Mouse (Mus musculus) CH12.LX (cell line): Measurements from ENCODE around the gene Hnrnpa3.

ENCODE experiments used
- CTCF ChIP-seq, 2 experiments: IDR thresholded peaks in 1 of 2; conservative IDR thresholded peaks in 1 of 2; 2 replicates each; pipeline ENCODE4 v1.5.1; 2011 to 2012; ENCODE audit warnings: low read depth in 2 of 2, low read length in 2 of 2, improper control_type of control experiment in 1 of 2, inconsistent platforms in 1 of 2, mild to moderate bottlenecking in 1 of 2, moderate library complexity in 1 of 2
- E2F4 ChIP-seq: IDR thresholded peaks from 2 replicates; pipeline ENCODE4 v1.6.1; 2011; ENCODE audit warnings: low read depth, low read length, improper control_type of control experiment; ENCODE audit not compliant: insufficient replicate concordance
- MAX ChIP-seq: IDR thresholded peaks from 2 replicates; pipeline ENCODE4 v1.6.1; 2011; ENCODE audit warnings: low read length, improper control_type of control experiment
- NELFE ChIP-seq: IDR thresholded peaks from 2 replicates; pipeline ENCODE4 v1.6.1; 2011; ENCODE audit warnings: low read depth, low read length, improper control_type of control experiment
- POLR2A ChIP-seq: IDR thresholded peaks from 2 replicates; pipeline ENCODE4 v1.6.1; 2011; ENCODE audit warnings: low read depth, mild to moderate bottlenecking, improper control_type of control experiment, low read length
- POLR2AphosphoS2 ChIP-seq: IDR thresholded peaks from 2 replicates; pipeline ENCODE4 v1.6.1; 2011; ENCODE audit warnings: low read depth, low read length, improper control_type of control experiment

GRCm38 (mm10) chr2:75713083-75713482 lies 54.0 kb downstream of the Hnrnpa3 start:
- peak in 1 of 2 experiments; percentile 7; a peak in 1 of 4 replicates for TF ChIP-seq CTCF (conservative IDR thresholded peaks at IDR 0.05 in 1 of 2, IDR thresholded peaks at IDR 0.05 in 1 of 2; ENCODE audit: low read depth in 2 of 2, low read length in 2 of 2)
- no peak for TF ChIP-seq MAX
- TF ChIP-seq NELFE, result no peak
- TF ChIP-seq E2F4, result no peak
- TF ChIP-seq POLR2A, result no peak
- TF ChIP-seq POLR2AphosphoS2, result no peak
